Mouse (Mus musculus): ENCODE results near the gene Ppm1l.

Gene Ppm1l

GRCm38 (mm10) chr3:69490981-69491681 lies 174.5 kb downstream of the Ppm1l start:
- no peak for DNase-seq (ENCODE audit: low spot score in 2 of 2)

- DNase-seq (ENCODE audit: low spot score in 2 of 2), result no peak
Observed at GRCm38 (mm10) chr3:69494233-69495010, 177.8 kb downstream of the Ppm1l start.

DNA sequence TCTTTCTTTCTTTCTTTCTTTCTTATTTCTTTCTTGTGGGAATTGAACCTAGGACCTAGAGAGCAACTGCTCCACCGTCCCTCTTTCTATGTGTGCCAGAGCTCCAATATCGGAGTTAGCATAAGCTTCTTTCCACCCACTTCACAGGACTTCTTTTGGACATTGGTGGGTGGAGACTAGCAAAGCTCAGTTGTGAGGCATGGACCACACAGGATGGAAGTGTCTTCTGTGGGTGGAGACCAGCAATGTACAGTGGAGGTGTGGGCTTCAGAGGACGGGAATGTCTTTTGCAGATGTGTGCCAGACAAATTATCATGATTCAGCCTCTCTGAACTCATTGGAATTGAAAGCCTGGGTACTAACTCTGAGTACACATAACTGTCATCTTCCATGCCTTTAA lies 180.5 kb downstream of the Ppm1l start:
- peak in 1 of 2 experiments; percentile 38 for DNase-seq (ENCODE audit: low spot score in 2 of 2)

DNA sequence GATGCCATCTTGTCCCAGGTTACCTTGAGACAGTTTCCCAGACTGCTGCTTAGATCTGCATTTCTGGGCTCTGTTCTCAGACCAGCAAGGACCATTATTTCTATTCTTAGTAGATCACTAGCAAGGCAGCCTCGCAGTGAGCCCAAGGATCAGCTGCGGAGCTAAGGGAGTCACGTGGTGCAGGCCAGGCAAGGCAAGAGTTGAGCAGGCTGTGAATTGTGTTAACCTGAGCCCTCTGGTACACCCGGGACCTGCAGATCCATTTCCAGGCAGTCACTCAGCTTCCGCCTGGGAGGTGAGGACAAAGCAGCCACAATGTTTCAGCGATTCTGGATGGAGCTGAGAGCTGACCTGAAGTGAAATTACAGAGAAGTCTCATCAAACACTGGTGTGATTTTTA lies 185.3 kb downstream of the Ppm1l start:
- DNase-seq (ENCODE audit: low spot score in 2 of 2), result no peak

DNA sequence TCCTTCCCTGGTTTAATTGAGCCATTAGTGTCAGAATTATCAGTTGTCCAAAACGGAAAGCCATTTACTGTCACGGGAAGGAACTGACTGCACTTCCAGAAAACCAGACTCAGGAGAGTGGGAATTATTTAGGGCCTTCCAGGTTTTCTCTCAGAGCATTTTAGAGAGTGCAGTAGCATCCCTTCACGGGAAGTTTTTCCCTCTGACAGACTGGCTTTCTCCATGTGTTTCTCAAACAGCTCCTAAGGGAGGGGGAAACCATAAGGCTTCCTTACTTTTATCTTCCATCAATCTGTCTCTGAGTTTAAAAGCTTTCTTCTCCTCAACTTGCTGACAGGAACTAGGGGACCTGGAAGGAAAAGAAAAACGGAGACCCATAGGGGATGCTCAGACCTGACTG lies 185.9 kb downstream of the Ppm1l start:
- DNase-seq (ENCODE audit: low spot score in 2 of 2), result no peak

DNA sequence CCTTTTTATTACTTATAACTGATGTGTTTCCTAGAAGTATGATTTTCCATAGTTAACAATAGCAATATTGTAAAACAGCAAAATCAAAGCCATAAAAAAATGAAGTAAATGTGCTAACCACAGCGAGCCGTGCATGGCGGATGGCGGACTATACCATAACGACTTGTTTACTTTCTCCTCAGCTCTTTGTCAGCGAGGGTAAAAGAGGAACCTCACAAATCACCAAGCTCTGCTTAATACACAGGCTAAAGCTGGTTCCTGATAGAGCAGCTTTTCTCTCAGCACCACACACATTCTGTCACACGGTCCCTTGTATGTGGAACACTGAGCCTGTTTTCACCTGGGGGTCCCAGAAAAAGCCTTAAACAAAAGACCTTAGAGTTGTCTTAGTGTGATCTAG lies 188.4 kb downstream of the Ppm1l start:
- DNase-seq (ENCODE audit: low spot score in 2 of 2), result no peak

- DNase-seq (ENCODE audit: low spot score in 2 of 2), result no peak
Observed at GRCm38 (mm10) chr3:69506352-69506751, 189.7 kb downstream of the Ppm1l start.

GRCm38 (mm10) chr3:69509411-69509952 lies 192.8 kb downstream of the Ppm1l start:
- DNase-seq (ENCODE audit: low spot score in 2 of 2), result no peak

- no peak for DNase-seq (ENCODE audit: low spot score in 2 of 2)
Observed at GRCm38 (mm10) chr3:69511881-69512280, 195.2 kb downstream of the Ppm1l start.

GRCm38 (mm10) chr3:69512402-69512801 lies 195.7 kb downstream of the Ppm1l start:
- DNase-seq (ENCODE audit: low spot score in 2 of 2), result no peak

DNA sequence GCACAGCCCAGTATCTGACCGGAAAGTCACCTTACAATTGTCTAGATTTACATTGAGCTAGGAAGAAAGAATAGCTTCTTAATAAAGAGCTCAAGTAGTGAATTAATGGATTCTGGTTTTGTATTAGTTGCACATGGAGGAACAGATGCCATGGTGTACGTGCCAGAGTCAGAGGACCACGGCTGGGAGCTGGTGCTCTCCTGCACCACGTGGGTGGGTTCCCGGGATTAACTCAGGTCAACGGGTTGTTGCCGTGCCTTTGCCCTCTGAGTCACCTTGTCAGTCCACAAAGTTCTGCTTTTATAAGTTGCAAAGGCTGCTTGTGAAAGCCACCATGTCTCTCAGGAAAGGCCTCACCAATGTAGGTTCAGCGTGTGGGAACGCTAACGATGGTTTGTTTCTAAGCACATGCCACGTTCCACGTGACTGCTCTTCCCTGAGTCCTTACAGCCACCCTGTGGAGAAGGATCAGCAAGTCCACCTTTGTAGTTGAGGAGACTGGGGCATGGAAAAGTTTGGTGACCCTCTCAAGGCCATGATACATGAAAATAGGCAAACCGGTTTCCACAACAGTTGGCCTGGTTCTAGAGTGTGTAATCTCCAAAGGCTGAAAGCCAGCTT lies 199.2 kb downstream of the Ppm1l start:
- no peak for DNase-seq (ENCODE audit: low spot score in 2 of 2)

GRCm38 (mm10) chr3:69519188-69519587 lies 202.5 kb downstream of the Ppm1l start:
- no peak for DNase-seq (ENCODE audit: low spot score in 2 of 2)

DNA sequence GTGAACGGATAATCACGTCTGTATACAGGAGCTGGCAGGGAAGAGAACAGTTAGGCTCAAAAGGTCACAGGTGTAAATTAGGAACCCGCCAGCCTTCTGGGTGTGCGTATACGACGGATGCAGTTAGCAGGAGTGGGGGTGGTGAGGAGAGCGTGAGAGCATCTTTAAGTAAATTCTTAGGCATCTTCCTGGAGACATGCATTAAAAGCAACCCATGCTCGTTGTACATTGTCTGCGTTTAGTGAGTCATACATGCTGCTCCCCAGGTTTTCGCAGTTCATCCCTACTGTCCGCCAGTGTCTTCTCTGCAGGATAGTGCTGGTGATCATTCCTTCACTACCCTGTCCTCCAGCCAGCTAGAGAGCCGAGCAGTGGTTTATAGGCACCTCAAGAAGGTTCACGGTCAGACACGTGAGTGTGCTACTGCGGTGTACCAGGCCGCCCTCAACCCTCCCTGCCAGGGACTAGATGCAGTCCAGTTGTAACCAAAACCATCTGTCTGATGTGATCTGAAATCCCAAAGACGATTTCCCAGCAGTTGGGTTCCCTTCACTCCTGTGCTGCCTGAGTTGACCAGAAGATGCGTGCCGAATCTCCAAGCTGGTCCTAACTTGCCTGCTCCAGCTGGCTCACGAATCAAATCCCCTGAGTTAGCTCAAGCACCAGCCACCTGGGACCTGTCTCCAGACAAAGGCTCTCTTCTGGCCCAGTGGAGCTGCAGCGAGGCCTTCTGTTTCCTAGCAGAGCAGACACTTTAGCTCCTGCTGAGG lies 203.3 kb downstream of the Ppm1l start:
- DNase-seq (ENCODE audit: low spot score in 2 of 2), result no peak

DNA sequence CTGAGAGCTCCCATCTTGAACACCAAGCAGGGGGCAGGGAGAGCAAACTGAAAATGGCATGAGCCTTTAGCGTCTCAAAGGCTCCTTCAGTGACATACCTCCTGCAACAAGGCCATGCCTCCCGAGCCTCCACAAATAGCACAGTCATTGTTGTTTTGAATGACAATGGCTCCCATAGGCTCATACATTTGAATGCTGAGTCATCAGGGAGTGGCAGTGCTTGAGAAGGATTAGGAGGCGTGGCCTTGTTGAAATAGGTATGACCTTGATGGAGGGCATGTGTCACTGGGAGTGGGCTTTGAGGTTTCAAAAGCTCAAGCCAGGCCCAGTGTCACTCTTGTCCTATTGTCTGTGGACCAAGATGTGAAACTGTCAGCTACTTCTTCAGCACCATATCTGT lies 205.6 kb downstream of the Ppm1l start:
- no peak for DNase-seq (ENCODE audit: low spot score in 2 of 2)

DNA sequence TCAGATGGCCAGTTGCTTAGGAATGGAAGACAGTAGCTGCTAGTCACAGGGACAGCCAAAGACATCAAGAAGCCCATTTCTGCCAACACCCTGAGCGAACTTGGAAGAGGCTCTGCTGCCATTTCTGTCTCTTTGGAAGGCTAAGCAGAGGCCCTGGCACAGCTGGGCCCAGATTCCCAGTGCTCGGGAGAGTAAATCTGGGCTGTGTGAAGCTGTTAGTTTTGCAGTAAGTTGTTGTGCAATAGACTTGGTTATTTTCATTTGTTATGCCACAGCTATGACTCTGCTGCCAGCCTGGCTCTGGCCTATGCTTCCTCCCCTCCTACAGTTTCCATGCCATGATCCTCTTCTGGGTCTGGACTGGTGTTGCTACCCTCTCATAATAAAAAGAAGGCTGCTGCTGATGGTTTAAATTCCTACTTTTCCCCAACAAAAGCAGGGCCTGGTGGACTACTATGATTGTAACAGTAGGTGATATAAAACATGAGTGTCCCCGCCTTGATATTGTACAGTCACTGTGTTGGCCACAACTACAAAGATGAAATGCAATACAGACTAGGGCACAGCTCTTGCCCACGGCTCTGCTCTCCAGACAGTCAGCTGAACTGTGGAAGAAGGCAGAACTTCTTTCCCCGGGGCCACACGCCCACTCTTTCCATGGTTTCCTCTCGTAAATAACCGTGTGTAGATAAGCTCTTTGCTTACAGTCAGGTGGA lies 207.9 kb downstream of the Ppm1l start:
- no peak for DNase-seq (ENCODE audit: low spot score in 2 of 2)

GRCm38 (mm10) chr3:69525072-69525529 lies 208.4 kb downstream of the Ppm1l start:
- no peak for DNase-seq (ENCODE audit: low spot score in 2 of 2)

DNA sequence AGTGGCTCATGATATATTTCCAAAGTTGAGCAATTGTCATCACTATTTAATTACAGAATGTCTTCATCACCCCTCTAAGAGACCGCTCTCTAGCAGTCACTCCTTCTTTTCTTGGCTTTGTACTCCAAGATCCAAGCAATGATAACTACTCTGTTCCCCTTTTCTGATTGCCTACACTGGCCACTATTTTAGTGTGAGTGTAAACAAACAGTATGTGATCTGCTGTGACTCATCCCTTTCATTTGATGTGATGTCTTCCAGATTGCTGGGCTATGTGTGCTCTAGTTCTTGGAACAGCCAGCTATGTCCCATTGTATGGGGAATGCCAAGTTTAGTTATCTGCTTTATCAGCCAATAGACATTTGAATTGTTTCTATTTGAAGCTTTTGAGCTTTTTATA lies 210.7 kb downstream of the Ppm1l start:
- DNase-seq (ENCODE audit: low spot score in 2 of 2), result no peak

DNA sequence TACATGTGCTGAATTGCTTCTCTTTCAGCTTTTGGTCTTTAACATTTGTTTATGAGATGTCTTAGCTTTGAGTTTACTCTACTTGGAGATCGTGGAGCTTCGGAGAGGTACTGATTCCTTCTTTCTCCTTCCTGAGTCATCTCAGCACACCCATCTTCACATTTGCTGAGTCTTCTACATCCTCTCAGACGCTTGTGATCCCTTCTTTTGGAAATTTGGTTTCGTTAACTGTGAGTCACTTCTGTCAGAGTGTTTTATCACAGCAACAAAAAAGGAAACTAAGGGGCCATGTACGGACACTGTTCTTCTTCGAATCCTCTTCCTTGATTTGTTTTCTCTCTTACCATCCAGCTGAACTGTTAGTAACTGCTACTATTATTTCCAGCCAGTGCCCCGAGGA lies 212.9 kb downstream of the Ppm1l start:
- no peak for DNase-seq (ENCODE audit: low spot score in 2 of 2)

GRCm38 (mm10) chr3:69531511-69531910 lies 214.8 kb downstream of the Ppm1l start:
- no peak for DNase-seq (ENCODE audit: low spot score in 2 of 2)

DNA sequence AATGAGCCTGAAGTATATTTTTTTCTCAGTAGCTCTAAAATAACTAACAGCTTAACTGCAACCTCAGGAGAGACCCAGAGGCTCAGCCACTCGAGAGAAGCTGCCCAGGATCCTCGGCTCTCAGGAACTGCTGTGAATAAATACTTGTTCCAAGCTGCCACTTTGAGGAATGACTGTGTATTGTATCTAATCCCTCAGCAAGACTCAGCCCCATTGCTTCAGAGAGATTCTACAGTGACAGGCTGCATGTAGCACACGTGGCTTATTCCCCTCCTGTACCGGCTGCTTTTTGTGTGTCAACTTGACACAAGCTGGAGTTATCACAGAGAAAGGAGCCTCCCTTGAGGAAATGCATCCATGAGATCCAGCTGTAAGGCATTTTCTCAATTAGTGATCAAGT lies 216.0 kb downstream of the Ppm1l start:
- no peak for DNase-seq (ENCODE audit: low spot score in 2 of 2)

- DNase-seq (ENCODE audit: low spot score in 2 of 2), result no peak
Observed at GRCm38 (mm10) chr3:69535486-69535885, 218.8 kb downstream of the Ppm1l start.

All from left cerebral cortex, adult 9 months (tissue).